ENCODE assay signal across 13 mouse cellular contexts in genomic region chr10:96047960-96048536, GRCm38 (mm10).
DNase-seq lines count a peak whose midpoint lies in the region; ATAC-seq and TF ChIP-seq lines count a peak whose summit lies in the region.
"Had no signal": no experiment of that assay in that cellular context is flagged by ENCODE, and none has a peak within 500 bp of the region (broad histone marks: within the 10 kb centered on the region; RNA-seq: fewer than 3 reads in every experiment).

No protein-coding gene starts in this region.

- no peaks in the 10 kb centered on the region for H3K9me3 ChIP-seq in heart, embryonic 14.5 days (ENCODE audit: control insufficient read depth, low read length)
- H3K9me3 ChIP-seq in kidney, postnatal 0 days (replicated peaks; ENCODE audit: low read length) = no peaks in the 10 kb centered on the region
- H3K9me3 ChIP-seq in embryonic facial prominence, embryonic 10.5 days = no peaks in the 10 kb centered on the region
- H3K9me3 ChIP-seq: G1E had no signal

- H3K27ac ChIP-seq in heart, embryonic 14.5 days (replicated peaks in 1 of 2; ENCODE audit: control insufficient read depth in 1 of 2, insufficient read depth in 1 of 2, low read depth in 2 of 2, low read length in 2 of 2) = peak overlapping the region; percentile 71 to 74
- no peak overlapping the region for H3K27ac ChIP-seq in heart, adult 2 months
- no peak overlapping the region for H3K27ac ChIP-seq in kidney, postnatal 0 days
- peak overlapping the region; percentile 61 for H3K27ac ChIP-seq in embryonic facial prominence, embryonic 10.5 days (replicated peaks)

- H3K36me3 ChIP-seq in heart, embryonic 14.5 days (ENCODE audit: control insufficient read depth, insufficient read depth, low read length) = peaks cover 15% of the 10 kb centered on the region
- H3K36me3 ChIP-seq in heart, adult 2 months (ENCODE audit: control insufficient read depth, insufficient read depth, low read length) = peaks cover 6% of the 10 kb centered on the region
- peaks cover 3% of the 10 kb centered on the region; the same call in 1 of the 2 replicates for H3K36me3 ChIP-seq in kidney, postnatal 0 days (ENCODE audit: insufficient read depth, low read length)
- no peaks in the 10 kb centered on the region for H3K36me3 ChIP-seq in embryonic facial prominence, embryonic 10.5 days (replicated peaks)

- intact Hi-C loops in heart, adult 2 months (cut with DNase I) = no loop called here

- no peaks in the 10 kb centered on the region for H3K27me3 ChIP-seq in heart, embryonic 14.5 days (ENCODE audit: control insufficient read depth, insufficient read depth, low read length)
- H3K27me3 ChIP-seq in heart, adult 2 months (ENCODE audit: control insufficient read depth, insufficient read depth, low read length) = no peaks in the 10 kb centered on the region
- H3K27me3 ChIP-seq in kidney, postnatal 0 days (ENCODE audit: insufficient read depth, low read length) = no peaks in the 10 kb centered on the region
- H3K27me3 ChIP-seq in embryonic facial prominence, embryonic 10.5 days (replicated peaks; ENCODE audit: low read depth, poor library complexity, severe bottlenecking) = no peaks in the 10 kb centered on the region

- peaks cover 8 to 11% of the 10 kb centered on the region in 2 experiments for H3K4me1 ChIP-seq in heart, embryonic 14.5 days (ENCODE audit: control insufficient read depth in 2 of 2, insufficient read depth in 2 of 2, low read length in 2 of 2)
- peaks cover 3% of the 10 kb centered on the region for H3K4me1 ChIP-seq in heart, adult 2 months (ENCODE audit: control insufficient read depth, insufficient read depth, low read length)
- H3K4me1 ChIP-seq in kidney, postnatal 0 days (replicated peaks; ENCODE audit: insufficient read depth, low read length) = no peaks in the 10 kb centered on the region
- peaks cover 20% of the 10 kb centered on the region for H3K4me1 ChIP-seq in embryonic facial prominence, embryonic 10.5 days

- no peaks in the 10 kb centered on the region for H3K79me2 ChIP-seq in heart, adult 2 months (replicated peaks; ENCODE audit: control insufficient read depth, insufficient read depth, low read length)

- TF ChIP-seq POLR2A in heart, adult 2 months (IDR thresholded peaks at IDR 0.05; ENCODE audit: insufficient read depth, low read depth, low read length) = no peak

- peak overlapping the region; percentile 40 for H3K4me2 ChIP-seq in heart, embryonic 14.5 days (ENCODE audit: low read length)
- peak overlapping the region; percentile 10; the same call in 1 of the 2 replicates for H3K4me2 ChIP-seq in kidney, postnatal 0 days (ENCODE audit: low read length)
- H3K4me2 ChIP-seq: lung, embryonic 14.5 days had no signal

- no peak overlapping the region for H3K4me3 ChIP-seq in heart, embryonic 14.5 days (ENCODE audit: control insufficient read depth in 1 of 2, insufficient read depth in 1 of 2, low read depth in 1 of 2, low read length in 2 of 2)
- no peak overlapping the region for H3K4me3 ChIP-seq in heart, adult 2 months
- H3K4me3 ChIP-seq in kidney, postnatal 0 days (replicated peaks; ENCODE audit: low read depth, low read length) = no peak overlapping the region
- H3K4me3 ChIP-seq in embryonic facial prominence, embryonic 10.5 days = no peak overlapping the region

- WGBS in heart, embryonic 14.5 days = 7% methylated on average over 9 of the region's 9 CpGs
- WGBS in heart, adult 2 months = 12% methylated on average over 9 of the region's 9 CpGs
- WGBS in kidney, postnatal 0 days = 21% methylated on average over 9 of the region's 9 CpGs
- 24% methylated on average over 9 of the region's 9 CpGs for WGBS in embryonic facial prominence, embryonic 10.5 days

- ATAC-seq in heart, embryonic 14.5 days (ENCODE audit: insufficient number of reproducible peaks, insufficient read depth, low FRiP score, low read depth) = peak; percentile 59
- ATAC-seq in kidney, postnatal 0 days (replicated peaks; ENCODE audit: low FRiP score, low read depth) = 0 out of 2 replicates have a peak, but pooled peaks have one; percentile 43
- no peak for ATAC-seq in monocyte, adult 5-6 weeks (replicated peaks; ENCODE audit: insufficient number of reproducible peaks, low FRiP score, low TSS enrichment, poor library complexity, severe bottlenecking)
- ATAC-seq: forebrain, embryonic 16.5 days had no signal

- TF ChIP-seq CTCF in heart, adult 2 months (IDR thresholded peaks at IDR 0.05) = no peak
- no peak for TF ChIP-seq CTCF in kidney, postnatal 0 days (IDR thresholded peaks at IDR 0.05; ENCODE audit: low read depth)

- H3K9ac ChIP-seq in heart, embryonic 14.5 days (ENCODE audit: low read length) = no peak overlapping the region
- no peak overlapping the region for H3K9ac ChIP-seq in heart, adult 2 months (ENCODE audit: low read depth, low read length)
- no peak overlapping the region for H3K9ac ChIP-seq in kidney, postnatal 0 days (ENCODE audit: low read depth, low read length)
- H3K9ac ChIP-seq: lung, embryonic 14.5 days had no signal

- no peak for TF ChIP-seq EP300 in heart, adult 2 months (IDR thresholded peaks at IDR 0.05; ENCODE audit: insufficient read depth, low read depth, low read length)

- no peak for DNase-seq in heart, adult 2 months
- no peak for DNase-seq in kidney, postnatal 0 days (ENCODE audit: low spot score)
- no peak for DNase-seq in kidney, postnatal 25 days
- DNase-seq in embryo, embryonic 10 days (ENCODE audit: low spot score) = peak; percentile 11
- DNase-seq in embryonic facial prominence, embryonic 10.5 days (ENCODE audit: low spot score) = peak; percentile 15
- DNase-seq in lung, adult 18-20 months = no peak
- DNase-seq: cerebellum, postnatal 36 days; left cerebral cortex, postnatal 4 days; lung, embryonic 14.5 days had no signal

Comparison
In these comparisons a context has a peak if more than half of its experiments do, and no peak if none do; other contexts are left out.
1. H3K27ac ChIP-seq: peak in heart, embryonic 14.5 days (2 of 2) and embryonic facial prominence, embryonic 10.5 days (single experiment); none in heart, adult 2 months (single experiment) and kidney, postnatal 0 days (single experiment).
2. DNase-seq: peak in embryo, embryonic 10 days (single experiment) and embryonic facial prominence, embryonic 10.5 days (single experiment); none in heart, adult 2 months (0 of 2), kidney, postnatal 0 days (single experiment), kidney, postnatal 25 days (0 of 2) and lung, adult 18-20 months (0 of 2).